Comparison of ENCODE assay signal across 8 mouse cellular contexts in the genomic region with DNA sequence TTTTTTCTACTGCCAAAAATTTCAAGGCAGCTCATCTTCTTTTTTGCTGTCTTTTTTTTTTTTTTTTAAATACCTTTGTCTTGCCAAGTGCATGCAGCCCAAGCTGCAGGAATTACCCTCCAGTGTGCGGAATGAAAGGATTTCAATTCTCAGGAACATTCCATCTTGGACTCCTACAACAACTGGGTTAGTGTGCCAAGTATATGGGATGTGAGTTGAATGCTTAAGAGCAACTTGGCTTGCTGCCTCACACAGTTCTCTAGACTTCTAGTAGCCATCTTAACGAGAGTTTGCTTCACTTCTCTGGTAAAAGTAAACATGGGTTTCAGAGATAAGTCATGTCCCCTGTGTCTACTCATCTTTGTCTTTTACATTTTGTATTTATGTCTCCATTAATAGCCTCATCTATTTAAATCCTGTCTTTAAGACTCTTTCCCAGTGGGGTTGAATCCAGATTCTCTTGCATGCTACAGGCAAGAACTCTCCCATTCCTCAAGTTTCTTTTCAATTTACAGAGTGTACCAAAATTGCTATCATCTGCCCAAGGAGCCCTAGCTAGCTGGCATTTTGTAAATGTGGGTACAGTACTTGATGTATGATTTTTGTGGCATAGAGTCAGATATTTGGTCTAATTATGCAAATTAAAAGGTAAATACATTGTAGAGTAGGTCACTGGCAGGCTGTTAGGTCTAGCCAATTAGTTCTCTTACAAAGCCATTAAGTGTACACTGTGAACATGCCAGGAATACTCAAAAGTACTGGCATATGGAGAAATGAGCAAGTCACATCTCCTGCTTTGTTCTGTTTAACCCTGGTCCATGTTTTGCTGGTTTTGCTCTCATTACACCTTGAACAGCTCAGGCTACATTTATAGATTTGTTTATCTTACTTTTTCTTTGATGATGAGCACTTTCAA. TPM values are rescaled to one million over a fixed set of nuclear protein-coding genes. Genes with fewer than 3 reads are reported as not detected.
DNase-seq lines count a peak whose midpoint lies in the region; ATAC-seq lines count a peak whose summit lies in the region.

No protein-coding gene starts in this region.

- no peak for ATAC-seq in limb, embryonic 15.5 days (ENCODE audit: insufficient number of reproducible peaks, low FRiP score, low TSS enrichment, low read depth)

- peak; percentile 15 for DNase-seq in urinary bladder, postnatal 14 days (ENCODE audit: low spot score)
- no peak for DNase-seq in urinary bladder, postnatal 36 days (ENCODE audit: low spot score in 2 of 2)
- DNase-seq in gonadal fat pad, adult 2 months (ENCODE audit: low read depth) = peak; percentile 50
- peak; percentile 21 for DNase-seq in telencephalon, adult 2 months (ENCODE audit: low read depth, low spot score)
- DNase-seq in adrenal gland, postnatal 4 days (ENCODE audit: low spot score in 2 of 2) = no peak
- no peak for DNase-seq in heart, embryonic 10.5 days (ENCODE audit: low spot score)
- DNase-seq in spleen, postnatal 10 days (ENCODE audit: low spot score in 2 of 2) = no peak

- H3K4me2 ChIP-seq in limb, embryonic 15.5 days = no peak overlapping the region

- peak overlapping the region; percentile 33; the same call in 1 of the 2 replicates for H3K27ac ChIP-seq in limb, embryonic 15.5 days
- H3K27ac ChIP-seq in heart, embryonic 10.5 days = no peak overlapping the region

- H3K27me3 ChIP-seq in limb, embryonic 15.5 days = no peaks in the 10 kb centered on the region
- H3K27me3 ChIP-seq in heart, embryonic 10.5 days (ENCODE audit: insufficient read depth, poor library complexity, severe bottlenecking) = no peaks in the 10 kb centered on the region

- H3K4me1 ChIP-seq in limb, embryonic 15.5 days = peaks cover 7% of the 10 kb centered on the region; the same call in 1 of the 2 replicates
- peaks cover 5% of the 10 kb centered on the region; the same call in 1 of the 2 replicates for H3K4me1 ChIP-seq in heart, embryonic 10.5 days

- no peak overlapping the region for H3K9ac ChIP-seq in limb, embryonic 15.5 days

- 37% methylated on average over 2 of the region's 2 CpGs for WGBS in limb, embryonic 15.5 days
- 85% methylated on average over 2 of the region's 2 CpGs for WGBS in heart, embryonic 10.5 days

- no peak overlapping the region for H3K4me3 ChIP-seq in limb, embryonic 15.5 days
- no peak overlapping the region for H3K4me3 ChIP-seq in heart, embryonic 10.5 days

- no peaks in the 10 kb centered on the region for H3K9me3 ChIP-seq in limb, embryonic 15.5 days
- H3K9me3 ChIP-seq in heart, embryonic 10.5 days = no peaks in the 10 kb centered on the region

- no peaks in the 10 kb centered on the region for H3K36me3 ChIP-seq in limb, embryonic 15.5 days
- no peaks in the 10 kb centered on the region for H3K36me3 ChIP-seq in heart, embryonic 10.5 days

RNA-seq across cellular contexts. Expression of a gene that starts 35.4 kb away (rescaled TPM):
- 6.4 and 7.5 TPM in 2 replicates for polyA plus RNA-seq in gonadal fat pad, adult 2 months (2012; rRNA removed)
- polyA plus RNA-seq in limb, embryonic 15.5 days (2015; fragmentation: Nextera tagmentation; extraction: Ambion mirVana) = 23.0 and 24.3 TPM in 2 replicates
- total RNA-seq in adrenal gland, postnatal 4 days (2021) = 10 to 100 TPM; 41.3 to 41.9 TPM
- 15.7 TPM in 2 replicates for polyA plus RNA-seq in heart, embryonic 10.5 days (2016; fragmentation: Nextera tagmentation; extraction: Ambion mirVana)

Comparison
In these comparisons a context has a peak if more than half of its experiments do, and no peak if none do; other contexts are left out.
1. DNase-seq: peak in urinary bladder, postnatal 14 days (single experiment), gonadal fat pad, adult 2 months (single experiment) and telencephalon, adult 2 months (single experiment); none in urinary bladder, postnatal 36 days (0 of 2), adrenal gland, postnatal 4 days (0 of 2), heart, embryonic 10.5 days (single experiment) and spleen, postnatal 10 days (0 of 2).